Mouse (Mus musculus): ENCODE results near the gene Add3. TPM values are rescaled to one million over a fixed set of nuclear protein-coding genes. Genes with fewer than 3 reads are reported as not detected.

Add3 gene
- polyA plus RNA-seq, 1 experiment from 2014 or later, result 28.6 TPM

- H3K27ac ChIP-seq (replicated peaks; ENCODE audit: low read depth, low read length), result no peak overlapping the region
- no peaks in the 10 kb centered on the region for H3K36me3 ChIP-seq (ENCODE audit: control insufficient read depth, insufficient read depth, low read length)
- no peaks in the 10 kb centered on the region for H3K27me3 ChIP-seq (ENCODE audit: control insufficient read depth, insufficient read depth, low read length)
- H3K9ac ChIP-seq (replicated peaks; ENCODE audit: low read length), result no peak overlapping the region
- H3K4me2 ChIP-seq (ENCODE audit: low read length), result no peak overlapping the region
- no peaks in the 10 kb centered on the region for H3K4me1 ChIP-seq (ENCODE audit: control insufficient read depth, insufficient read depth, low read length)
- ATAC-seq (ENCODE audit: low FRiP score, low TSS enrichment) (no peak), DNase-seq (no peak)
- H3K4me3 ChIP-seq (replicated peaks; ENCODE audit: low read depth, low read length), result no peak overlapping the region
- 93% methylated on average over 2 of the region's 2 CpGs for WGBS
- H3K9me3 ChIP-seq (ENCODE audit: control insufficient read depth, low read length), result no peaks in the 10 kb centered on the region
Observed at GRCm38 (mm10) chr19:53193190-53193589, 52.9 kb downstream of the Add3 start.

DNA sequence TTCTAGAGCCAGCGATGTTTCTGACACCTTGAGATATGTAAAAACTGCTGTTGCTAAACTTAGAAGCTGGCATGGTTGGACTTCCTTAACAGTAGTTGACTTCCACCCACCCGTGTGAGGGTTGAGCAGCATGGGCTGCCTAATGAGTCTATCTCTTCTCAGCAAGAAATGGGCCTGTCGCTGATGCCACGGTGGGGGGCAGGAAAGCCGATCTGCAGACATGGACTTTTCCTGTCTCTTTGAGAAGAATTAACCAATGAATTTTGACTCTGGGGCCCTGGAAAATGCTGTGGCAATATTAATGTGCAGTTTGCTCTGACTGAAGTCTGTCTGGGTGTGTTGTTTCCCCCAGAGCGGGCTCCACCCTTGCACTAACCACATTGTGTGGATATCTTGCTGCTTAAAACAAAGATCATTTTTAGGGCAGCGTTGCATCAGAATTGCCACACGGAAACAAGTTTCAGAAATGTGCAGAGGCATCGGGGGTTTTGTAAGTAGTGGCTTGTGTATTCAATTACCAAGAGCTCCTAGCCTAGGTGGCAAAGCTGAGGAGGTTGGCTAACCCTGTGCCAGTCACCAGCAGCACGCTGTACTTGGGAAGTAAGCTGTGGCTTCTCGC is 53.8 kb downstream of the Add3 start:
- Histone ChIP-seq H3K36me3 (ENCODE audit: control insufficient read depth, insufficient read depth, low read length) (no peaks in the 10 kb centered on the region), H3K9me3 (ENCODE audit: control insufficient read depth, low read length) (no peaks in the 10 kb centered on the region), H3K4me3 (replicated peaks; ENCODE audit: low read depth, low read length) (no peak overlapping the region), H3K4me1 (ENCODE audit: control insufficient read depth, insufficient read depth, low read length) (no peaks in the 10 kb centered on the region), H3K9ac (replicated peaks; ENCODE audit: low read length) (no peak overlapping the region), H3K27ac (replicated peaks; ENCODE audit: low read depth, low read length) (no peak overlapping the region), H3K4me2 (ENCODE audit: low read length) (no peak overlapping the region), H3K27me3 (ENCODE audit: control insufficient read depth, insufficient read depth, low read length) (no peaks in the 10 kb centered on the region)
- DNase-seq, result no peak
- ATAC-seq (ENCODE audit: low FRiP score, low TSS enrichment), result no peak
- WGBS, result 79% methylated on average over 11 of the region's 11 CpGs

DNA sequence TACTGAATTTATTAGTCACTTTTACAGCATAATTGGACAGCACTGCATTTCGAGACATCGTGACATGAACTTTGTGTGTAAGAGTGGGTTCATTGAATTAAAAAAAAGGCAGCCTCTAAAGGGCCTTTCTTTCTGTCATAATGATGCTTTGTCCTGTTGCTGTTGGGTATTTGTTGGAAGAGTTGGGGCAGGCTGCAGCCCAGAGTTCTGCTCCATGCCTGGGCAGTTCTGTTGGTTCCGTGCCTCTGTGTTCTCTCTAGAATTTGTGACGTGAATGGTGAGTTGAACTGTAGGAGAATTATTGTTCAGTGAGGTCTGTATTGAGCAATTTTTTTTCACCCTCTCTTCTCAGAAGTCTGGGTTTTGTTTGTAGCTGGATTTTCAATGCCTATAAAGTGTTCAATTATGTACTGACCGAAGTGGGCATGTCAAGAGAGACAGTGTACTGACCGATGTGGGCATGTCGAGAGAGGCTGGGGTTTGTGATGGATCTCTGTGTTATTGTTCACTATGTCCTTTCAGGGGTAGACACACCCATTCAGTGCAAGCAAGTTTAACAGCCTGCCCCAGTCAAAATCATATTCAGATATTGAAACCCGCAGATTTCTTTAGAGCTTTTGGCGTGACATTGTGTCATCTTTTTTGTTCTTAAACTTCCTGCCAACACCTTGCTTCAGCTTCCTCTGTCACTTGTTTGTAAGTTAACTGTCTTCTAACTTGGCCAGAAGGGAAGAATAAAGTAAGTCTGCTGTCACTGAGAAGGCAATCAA is 54.7 kb downstream of the Add3 start:
- Histone ChIP-seq H3K36me3 (ENCODE audit: control insufficient read depth, insufficient read depth, low read length) (no peaks in the 10 kb centered on the region), H3K9ac (replicated peaks; ENCODE audit: low read length) (no peak overlapping the region), H3K9me3 (ENCODE audit: control insufficient read depth, low read length) (no peaks in the 10 kb centered on the region), H3K4me1 (ENCODE audit: control insufficient read depth, insufficient read depth, low read length) (no peaks in the 10 kb centered on the region), H3K4me2 (ENCODE audit: low read length) (no peak overlapping the region), H3K27me3 (ENCODE audit: control insufficient read depth, insufficient read depth, low read length) (no peaks in the 10 kb centered on the region), H3K27ac (replicated peaks; ENCODE audit: low read depth, low read length) (no peak overlapping the region), H3K4me3 (replicated peaks; ENCODE audit: low read depth, low read length) (no peak overlapping the region)
- DNase-seq (no peak), ATAC-seq (ENCODE audit: low FRiP score, low TSS enrichment) (no peak)
- WGBS, result 73% methylated on average over 9 of the region's 9 CpGs

DNA sequence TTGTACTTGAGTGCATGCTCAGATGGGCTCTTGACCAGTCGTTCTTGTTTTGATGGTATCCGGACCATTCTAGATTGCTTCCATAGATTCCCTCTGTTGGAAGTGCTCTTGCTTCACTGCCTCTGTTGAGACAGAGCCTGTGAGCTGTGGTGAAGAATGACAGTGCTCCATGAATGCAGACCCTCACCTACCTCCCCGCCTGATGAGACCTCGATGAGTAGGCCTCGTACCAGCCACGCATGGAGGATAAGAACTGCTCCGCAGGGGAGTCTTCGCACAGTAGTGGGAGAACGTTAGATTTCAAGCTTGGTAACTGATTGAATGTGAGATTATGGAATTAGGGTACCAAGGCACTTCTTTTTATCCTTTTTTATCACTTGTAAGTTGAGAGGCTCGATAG is 56.7 kb downstream of the Add3 start:
- DNase-seq (no peak), ATAC-seq (ENCODE audit: low FRiP score, low TSS enrichment) (no peak)
- Histone ChIP-seq H3K9me3 (ENCODE audit: control insufficient read depth, low read length) (no peaks in the 10 kb centered on the region), H3K4me1 (ENCODE audit: control insufficient read depth, insufficient read depth, low read length) (no peaks in the 10 kb centered on the region), H3K27me3 (ENCODE audit: control insufficient read depth, insufficient read depth, low read length) (no peaks in the 10 kb centered on the region), H3K4me3 (replicated peaks; ENCODE audit: low read depth, low read length) (no peak overlapping the region), H3K27ac (replicated peaks; ENCODE audit: low read depth, low read length) (no peak overlapping the region), H3K36me3 (ENCODE audit: control insufficient read depth, insufficient read depth, low read length) (no peaks in the 10 kb centered on the region), H3K4me2 (ENCODE audit: low read length) (no peak overlapping the region), H3K9ac (replicated peaks; ENCODE audit: low read length) (no peak overlapping the region)
- WGBS, result 81% methylated on average over 10 of the region's 10 CpGs

DNA sequence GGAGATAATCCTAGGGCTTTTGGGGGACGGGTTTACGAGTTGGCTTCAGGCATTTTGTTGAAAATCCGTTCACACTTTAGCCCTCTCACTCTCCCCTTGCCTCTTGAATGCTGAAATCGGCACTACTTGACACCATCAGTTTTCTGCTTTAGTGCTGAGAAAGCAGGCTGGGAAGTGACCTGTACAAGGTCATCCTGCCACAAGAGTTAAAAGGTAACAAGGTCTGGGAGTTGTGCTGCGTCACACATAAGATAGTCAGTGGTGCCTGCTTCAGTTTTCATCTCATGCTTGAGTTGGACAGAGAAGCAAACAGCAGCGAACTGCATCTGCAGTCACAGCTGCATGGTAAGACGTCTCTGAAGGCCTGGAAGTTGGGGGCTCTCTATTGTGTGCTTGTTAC is 57.5 kb downstream of the Add3 start:
- Histone ChIP-seq H3K4me1 (ENCODE audit: control insufficient read depth, insufficient read depth, low read length) (no peaks in the 10 kb centered on the region), H3K27ac (replicated peaks; ENCODE audit: low read depth, low read length) (no peak overlapping the region), H3K27me3 (ENCODE audit: control insufficient read depth, insufficient read depth, low read length) (no peaks in the 10 kb centered on the region), H3K4me3 (replicated peaks; ENCODE audit: low read depth, low read length) (no peak overlapping the region), H3K36me3 (ENCODE audit: control insufficient read depth, insufficient read depth, low read length) (no peaks in the 10 kb centered on the region), H3K4me2 (ENCODE audit: low read length) (no peak overlapping the region), H3K9ac (replicated peaks; ENCODE audit: low read length) (no peak overlapping the region), H3K9me3 (ENCODE audit: control insufficient read depth, low read length) (no peaks in the 10 kb centered on the region)
- ATAC-seq (ENCODE audit: low FRiP score, low TSS enrichment) (no peak), DNase-seq (no peak)
- WGBS, result 79% methylated on average over 7 of the region's 7 CpGs

DNA sequence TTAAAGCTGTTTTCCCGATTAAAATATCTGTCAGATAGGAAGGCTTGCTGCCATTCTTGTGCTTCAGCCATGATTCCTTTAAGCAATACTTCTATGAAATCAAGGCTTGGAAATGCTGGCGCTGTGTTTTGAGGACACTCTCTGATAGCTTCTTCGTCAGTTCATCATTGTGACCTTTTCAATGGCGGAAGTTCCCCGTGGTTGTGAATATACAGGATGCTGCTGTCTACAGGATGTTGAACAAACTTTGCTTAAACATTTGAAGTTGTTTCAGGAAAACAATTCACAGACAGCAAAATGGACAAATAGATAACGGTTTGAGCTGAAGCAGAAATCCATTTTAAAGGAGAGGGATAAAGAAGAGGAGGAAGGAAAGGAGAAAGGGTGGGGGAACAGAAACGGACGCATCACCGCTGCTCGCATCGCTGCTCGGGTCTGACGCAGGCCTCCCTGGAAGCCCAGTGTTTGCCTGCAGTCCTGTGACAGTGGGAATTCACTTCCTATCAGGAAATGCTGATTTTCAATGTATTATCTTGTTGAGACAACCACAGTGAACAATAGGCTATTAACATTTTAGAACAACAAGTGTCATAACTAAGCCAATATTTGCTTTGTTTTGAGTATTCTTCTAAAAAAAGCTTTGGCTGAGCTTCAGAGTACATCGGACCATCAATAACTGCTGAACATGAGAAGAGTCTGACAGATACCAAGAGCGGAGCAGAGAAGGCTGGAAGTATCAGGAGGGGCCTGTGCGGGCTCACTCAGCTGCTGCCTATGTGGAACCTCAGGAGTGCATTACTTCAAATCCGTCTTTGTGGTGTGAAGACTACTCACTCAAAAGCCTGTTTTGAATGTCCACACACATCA is 58.7 kb downstream of the Add3 start:
- no peaks in the 10 kb centered on the region for H3K4me1 ChIP-seq (ENCODE audit: control insufficient read depth, insufficient read depth, low read length)
- WGBS, result 90% methylated on average over 17 of the region's 17 CpGs
- no peak for ATAC-seq (ENCODE audit: low FRiP score, low TSS enrichment)
- no peak overlapping the region for H3K9ac ChIP-seq (replicated peaks; ENCODE audit: low read length)
- DNase-seq, result no peak
- no peaks in the 10 kb centered on the region for H3K36me3 ChIP-seq (ENCODE audit: control insufficient read depth, insufficient read depth, low read length)
- no peak overlapping the region for H3K27ac ChIP-seq (replicated peaks; ENCODE audit: low read depth, low read length)
- no peak overlapping the region for H3K4me2 ChIP-seq (ENCODE audit: low read length)
- H3K9me3 ChIP-seq (ENCODE audit: control insufficient read depth, low read length), result no peaks in the 10 kb centered on the region
- H3K4me3 ChIP-seq (replicated peaks; ENCODE audit: low read depth, low read length), result no peak overlapping the region
- no peaks in the 10 kb centered on the region for H3K27me3 ChIP-seq (ENCODE audit: control insufficient read depth, insufficient read depth, low read length)

DNA sequence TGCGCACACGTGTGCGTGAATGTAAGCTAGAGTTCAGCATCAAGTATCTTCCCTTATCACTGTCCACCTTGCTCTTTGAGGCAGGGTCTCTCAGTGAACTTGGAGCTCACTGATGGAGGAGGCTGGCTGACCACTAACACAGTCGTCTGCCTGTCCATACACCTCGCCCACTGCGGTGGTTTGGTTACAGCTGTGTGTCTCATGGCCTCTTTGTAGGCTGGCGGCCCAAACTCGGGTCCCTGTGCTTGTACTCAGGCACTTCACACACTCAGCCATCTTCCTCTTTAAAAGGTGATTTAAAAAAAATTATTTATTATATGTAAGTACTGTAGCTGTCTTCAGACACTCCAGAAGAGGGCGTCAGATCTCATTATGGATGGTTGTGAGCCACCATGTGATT is 59.5 kb downstream of the Add3 start:
- 92% methylated on average over 9 of the region's 9 CpGs for WGBS
- H3K4me2 ChIP-seq (ENCODE audit: low read length), result no peak overlapping the region
- H3K27ac ChIP-seq (replicated peaks; ENCODE audit: low read depth, low read length), result no peak overlapping the region
- H3K9ac ChIP-seq (replicated peaks; ENCODE audit: low read length), result no peak overlapping the region
- no peaks in the 10 kb centered on the region for H3K9me3 ChIP-seq (ENCODE audit: control insufficient read depth, low read length)
- H3K36me3 ChIP-seq (ENCODE audit: control insufficient read depth, insufficient read depth, low read length), result no peaks in the 10 kb centered on the region
- H3K4me3 ChIP-seq (replicated peaks; ENCODE audit: low read depth, low read length), result no peak overlapping the region
- H3K4me1 ChIP-seq (ENCODE audit: control insufficient read depth, insufficient read depth, low read length), result no peaks in the 10 kb centered on the region
- ATAC-seq (ENCODE audit: low FRiP score, low TSS enrichment), result no peak
- DNase-seq, result no peak
- no peaks in the 10 kb centered on the region for H3K27me3 ChIP-seq (ENCODE audit: control insufficient read depth, insufficient read depth, low read length)

GRCm38 (mm10) chr19:53202116-53202515 is 61.9 kb downstream of the Add3 start:
- Histone ChIP-seq H3K4me1 (ENCODE audit: control insufficient read depth, insufficient read depth, low read length) (no peaks in the 10 kb centered on the region), H3K27ac (replicated peaks; ENCODE audit: low read depth, low read length) (no peak overlapping the region), H3K4me2 (ENCODE audit: low read length) (no peak overlapping the region), H3K36me3 (ENCODE audit: control insufficient read depth, insufficient read depth, low read length) (no peaks in the 10 kb centered on the region), H3K9me3 (ENCODE audit: control insufficient read depth, low read length) (no peaks in the 10 kb centered on the region), H3K27me3 (ENCODE audit: control insufficient read depth, insufficient read depth, low read length) (no peaks in the 10 kb centered on the region), H3K9ac (replicated peaks; ENCODE audit: low read length) (no peak overlapping the region), H3K4me3 (replicated peaks; ENCODE audit: low read depth, low read length) (no peak overlapping the region)
- no peak for DNase-seq
- no peak for ATAC-seq (ENCODE audit: low FRiP score, low TSS enrichment)
- 94% methylated on average over 1 of the region's 1 CpGs for WGBS

Data from midbrain, embryonic 14.5 days (tissue).